Mouse (Mus musculus): Measurements from ENCODE around the gene Timd4. TPM values are rescaled to one million over a fixed set of nuclear protein-coding genes. Genes with fewer than 3 reads are reported as not detected.

Timd4 gene
- 2.4 TPM for polyA plus RNA-seq (2014; fragmentation: Illumina TruSeq; extraction: RNeasy Lipid Tissue Mini Kit (QIAGEN cat#74804); ENCODE audit: insufficient read depth, low read depth, low replicate concordance)

GRCm38 (mm10) chr11:46810511-46810910, at the start of gene Timd4:
Timd4 (plus strand) TSS chr11:46810800.

Other genes with a start within 250 kb of the Timd4 start
- gene BC053393, start 239.3 kb upstream of the Timd4 start, polyA plus RNA-seq (2014; fragmentation: Illumina TruSeq; extraction: RNeasy Lipid Tissue Mini Kit (QIAGEN cat#74804); ENCODE audit: insufficient read depth, low read depth, low replicate concordance), result not detected
- gene Dppa1, start 181.5 kb upstream of the Timd4 start, polyA plus RNA-seq (2014; fragmentation: Illumina TruSeq; extraction: RNeasy Lipid Tissue Mini Kit (QIAGEN cat#74804); ENCODE audit: insufficient read depth, low read depth, low replicate concordance), result not detected
- not detected for gene Timd2, start 103.7 kb upstream of the Timd4 start, polyA plus RNA-seq (2014; fragmentation: Illumina TruSeq; extraction: RNeasy Lipid Tissue Mini Kit (QIAGEN cat#74804); ENCODE audit: insufficient read depth, low read depth, low replicate concordance)
- 0.38 TPM for gene Havcr1, start 75.7 kb upstream of the Timd4 start, polyA plus RNA-seq (2014; fragmentation: Illumina TruSeq; extraction: RNeasy Lipid Tissue Mini Kit (QIAGEN cat#74804); ENCODE audit: insufficient read depth, low read depth, low replicate concordance)